Mouse (Mus musculus): ENCODE results near the gene Ccdc80. TPM values are rescaled to one million over a fixed set of nuclear protein-coding genes. Genes with fewer than 3 reads are reported as not detected.
A peak's percentile ranks its signal among the peaks of the same experiment; 100 is the strongest.

Ccdc80 gene
- polyA plus RNA-seq (2015; fragmentation: Nextera tagmentation; extraction: Ambion mirVana) = 10.4 and 11.8 TPM in 2 replicates

DNA sequence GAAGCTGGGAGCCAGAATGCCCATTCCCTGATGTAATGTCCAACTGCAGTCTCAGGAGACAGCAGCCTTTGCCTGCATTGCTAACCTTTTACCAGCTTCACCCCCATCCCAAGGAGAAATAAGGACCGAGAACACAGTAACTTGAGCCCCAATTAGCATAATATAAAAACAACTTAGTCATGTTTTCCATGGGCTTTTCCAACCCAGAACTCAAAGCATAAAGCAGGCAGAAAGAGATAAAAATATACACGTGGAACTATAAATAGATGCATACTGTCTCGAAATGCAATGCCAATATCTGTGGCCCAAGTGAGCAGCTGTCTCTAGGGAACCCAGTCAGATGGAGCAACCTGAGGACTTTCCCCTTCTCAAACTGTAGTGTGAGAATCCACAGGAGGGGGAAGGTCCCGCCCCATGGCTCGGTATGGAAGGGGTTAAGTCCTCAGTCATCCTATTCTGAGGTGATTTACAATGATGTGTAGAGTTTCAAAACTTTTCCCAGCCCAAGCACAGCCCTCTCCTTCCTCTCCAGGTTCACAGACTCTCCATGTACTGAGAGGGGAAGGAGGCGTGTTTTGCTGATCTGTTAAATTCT is at the start of gene Ccdc80:
Gene Ccdc80, plus strand, starts transcription at position 266 of the 595 bp plus-strand sequence.
- no peaks in the 10 kb centered on the region for H3K36me3 ChIP-seq (ENCODE audit: control insufficient read depth, insufficient read depth)
- no peaks in the 10 kb centered on the region for H3K4me1 ChIP-seq (ENCODE audit: control insufficient read depth, low read depth, low read length)
- no peaks in the 10 kb centered on the region for H3K27me3 ChIP-seq (ENCODE audit: control insufficient read depth, insufficient read depth, low read depth, low read length)
- no peak within 1 kb of the TSS; the same call in 1 of the 2 replicates for H3K9ac ChIP-seq (ENCODE audit: low read depth, low read length)
- H3K27ac ChIP-seq (ENCODE audit: low read length) = no peak within 1 kb of the TSS
- ATAC-seq (ENCODE audit: low read depth) = no peak
- H3K4me3 ChIP-seq (ENCODE audit: low read depth, low read length) = peak within 1 kb of the TSS; percentile 29; the same call in 1 of the 2 replicates
- no peak within 1 kb of the TSS for H3K4me2 ChIP-seq (ENCODE audit: low read depth, low read length)
- 11% methylated on average over 6 of the region's 6 CpGs for WGBS (ENCODE audit: insufficient replicate concordance)
- H3K9me3 ChIP-seq (replicated peaks; ENCODE audit: control insufficient read depth, low read length) = no peaks in the 10 kb centered on the region

DNA sequence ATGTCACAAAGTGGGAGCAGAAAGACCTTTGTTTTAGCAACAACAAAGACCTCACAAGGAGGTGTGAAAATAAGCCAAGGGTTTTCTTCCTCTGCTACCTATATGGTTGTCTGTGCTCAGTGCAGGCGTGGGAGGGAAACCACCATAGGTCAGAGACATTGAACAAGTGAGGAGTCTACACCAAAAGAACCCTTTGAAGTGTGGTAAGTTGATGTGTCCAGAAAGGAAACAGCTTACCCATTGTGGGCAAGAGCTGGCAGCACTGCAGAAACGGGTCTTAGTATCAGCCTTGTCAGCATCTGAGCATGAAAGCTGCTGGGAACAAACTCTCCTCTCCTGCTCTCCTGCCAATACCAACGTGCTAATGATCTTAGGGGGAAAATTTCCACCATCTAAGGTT is 48.4 kb upstream of the Ccdc80 start:
- no peaks in the 10 kb centered on the region for H3K4me1 ChIP-seq (ENCODE audit: control insufficient read depth, low read depth, low read length)
- ATAC-seq (ENCODE audit: low read depth) = no peak
- no peaks in the 10 kb centered on the region for H3K27me3 ChIP-seq (ENCODE audit: control insufficient read depth, insufficient read depth, low read depth, low read length)
- no peak overlapping the region for H3K4me3 ChIP-seq (ENCODE audit: low read depth, low read length)
- H3K36me3 ChIP-seq (ENCODE audit: control insufficient read depth, insufficient read depth) = no peaks in the 10 kb centered on the region
- H3K9ac ChIP-seq (ENCODE audit: low read depth, low read length) = no peak overlapping the region
- no peaks in the 10 kb centered on the region for H3K9me3 ChIP-seq (replicated peaks; ENCODE audit: control insufficient read depth, low read length)
- no peak overlapping the region for H3K27ac ChIP-seq (ENCODE audit: low read length)
- H3K4me2 ChIP-seq (ENCODE audit: low read depth, low read length) = no peak overlapping the region
- WGBS (ENCODE audit: insufficient replicate concordance) = 11% methylated on average over 3 of the region's 3 CpGs

DNA sequence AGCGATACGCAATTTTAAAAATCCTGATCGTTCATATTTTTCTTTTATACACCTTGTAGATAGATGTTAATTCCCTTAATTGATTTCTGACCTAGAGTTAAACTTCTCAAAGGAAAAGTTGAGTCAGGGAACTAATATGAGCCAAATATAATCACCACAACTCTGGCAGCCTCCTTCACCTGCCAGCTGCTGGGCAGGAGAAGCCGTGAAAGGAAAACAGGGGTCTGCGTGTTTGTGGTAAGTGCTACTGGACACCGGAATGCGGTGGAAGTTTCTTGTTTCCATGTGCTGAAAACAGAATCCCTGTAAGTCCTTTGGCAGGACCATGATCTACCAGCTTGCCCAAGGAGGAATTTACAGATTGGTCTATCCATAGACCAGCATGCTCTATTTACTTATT is 36.0 kb upstream of the Ccdc80 start:
- H3K4me2 ChIP-seq (ENCODE audit: low read depth, low read length) = no peak overlapping the region

DNA sequence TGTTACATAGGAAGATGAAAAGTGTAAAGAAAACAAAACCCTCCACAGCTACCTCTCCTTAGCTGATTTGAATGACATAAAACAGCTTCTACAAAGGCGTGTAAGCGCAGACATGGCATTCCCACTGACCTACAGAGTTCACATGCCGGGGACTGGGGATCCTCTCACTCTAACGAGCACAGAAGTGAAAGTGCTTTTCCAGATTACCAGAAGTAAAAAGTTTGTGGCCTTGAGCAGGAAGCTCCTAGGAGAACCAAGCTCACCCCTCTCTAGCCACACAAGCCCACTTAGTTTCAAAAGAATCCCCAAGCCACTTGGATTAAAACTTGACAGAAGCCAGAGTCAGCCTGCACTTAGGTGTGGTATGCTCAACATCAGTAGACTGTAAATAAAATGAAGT is 35.3 kb upstream of the Ccdc80 start:
- Histone ChIP-seq H3K27me3 (ENCODE audit: control insufficient read depth, insufficient read depth, low read depth, low read length) (no peaks in the 10 kb centered on the region), H3K9me3 (replicated peaks; ENCODE audit: control insufficient read depth, low read length) (no peaks in the 10 kb centered on the region), H3K27ac (ENCODE audit: low read length) (no peak overlapping the region), H3K4me1 (ENCODE audit: control insufficient read depth, low read depth, low read length) (no peaks in the 10 kb centered on the region), H3K36me3 (ENCODE audit: control insufficient read depth, insufficient read depth) (no peaks in the 10 kb centered on the region), H3K4me3 (ENCODE audit: low read depth, low read length) (no peak overlapping the region), H3K9ac (ENCODE audit: low read depth, low read length) (no peak overlapping the region), H3K4me2 (ENCODE audit: low read depth, low read length) (no peak overlapping the region)
- 60% methylated on average over 4 of the region's 4 CpGs for WGBS (ENCODE audit: insufficient replicate concordance)
- no peak for ATAC-seq (ENCODE audit: low read depth)

More for the DNA sequence above, 36.0 kb upstream of the Ccdc80 start:
- WGBS (ENCODE audit: insufficient replicate concordance) = 80% methylated on average over 7 of the region's 7 CpGs
- H3K9me3 ChIP-seq (replicated peaks; ENCODE audit: control insufficient read depth, low read length) = no peaks in the 10 kb centered on the region
- ATAC-seq (ENCODE audit: low read depth) = no peak
- no peak overlapping the region for H3K27ac ChIP-seq (ENCODE audit: low read length)
- no peak overlapping the region for H3K9ac ChIP-seq (ENCODE audit: low read depth, low read length)
- no peaks in the 10 kb centered on the region for H3K36me3 ChIP-seq (ENCODE audit: control insufficient read depth, insufficient read depth)
- no peaks in the 10 kb centered on the region for H3K4me1 ChIP-seq (ENCODE audit: control insufficient read depth, low read depth, low read length)
- no peak overlapping the region for H3K4me3 ChIP-seq (ENCODE audit: low read depth, low read length)
- no peaks in the 10 kb centered on the region for H3K27me3 ChIP-seq (ENCODE audit: control insufficient read depth, insufficient read depth, low read depth, low read length)

DNA sequence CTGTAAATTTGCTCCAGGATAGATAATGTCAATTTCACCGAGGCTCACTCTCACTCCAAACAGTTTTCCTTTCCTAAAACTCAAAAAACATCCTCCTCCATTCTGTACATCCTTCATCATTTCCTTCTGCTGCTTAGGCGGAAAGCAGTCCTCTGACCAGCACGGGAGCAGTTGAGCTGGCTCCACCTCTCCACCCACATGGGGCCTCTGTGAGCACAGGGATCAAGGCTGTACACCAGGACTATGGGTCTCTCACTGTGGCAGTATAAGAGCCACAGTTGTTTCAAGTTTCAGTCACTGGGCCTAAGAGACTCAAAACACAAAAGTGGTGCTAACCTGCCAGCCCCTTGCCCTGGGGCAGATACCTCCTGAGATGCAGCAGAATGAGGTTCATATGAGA is 32.1 kb upstream of the Ccdc80 start:
- no peak for ATAC-seq (ENCODE audit: low read depth)
- no peaks in the 10 kb centered on the region for H3K9me3 ChIP-seq (replicated peaks; ENCODE audit: control insufficient read depth, low read length)
- H3K4me1 ChIP-seq (ENCODE audit: control insufficient read depth, low read depth, low read length) = no peaks in the 10 kb centered on the region
- no peaks in the 10 kb centered on the region for H3K36me3 ChIP-seq (ENCODE audit: control insufficient read depth, insufficient read depth)
- H3K4me2 ChIP-seq (ENCODE audit: low read depth, low read length) = no peak overlapping the region
- no peak overlapping the region for H3K4me3 ChIP-seq (ENCODE audit: low read depth, low read length)
- no peaks in the 10 kb centered on the region for H3K27me3 ChIP-seq (ENCODE audit: control insufficient read depth, insufficient read depth, low read depth, low read length)
- no peak overlapping the region for H3K27ac ChIP-seq (ENCODE audit: low read length)
- 30% methylated on average over 3 of the region's 3 CpGs for WGBS (ENCODE audit: insufficient replicate concordance)
- H3K9ac ChIP-seq (ENCODE audit: low read depth, low read length) = no peak overlapping the region

DNA sequence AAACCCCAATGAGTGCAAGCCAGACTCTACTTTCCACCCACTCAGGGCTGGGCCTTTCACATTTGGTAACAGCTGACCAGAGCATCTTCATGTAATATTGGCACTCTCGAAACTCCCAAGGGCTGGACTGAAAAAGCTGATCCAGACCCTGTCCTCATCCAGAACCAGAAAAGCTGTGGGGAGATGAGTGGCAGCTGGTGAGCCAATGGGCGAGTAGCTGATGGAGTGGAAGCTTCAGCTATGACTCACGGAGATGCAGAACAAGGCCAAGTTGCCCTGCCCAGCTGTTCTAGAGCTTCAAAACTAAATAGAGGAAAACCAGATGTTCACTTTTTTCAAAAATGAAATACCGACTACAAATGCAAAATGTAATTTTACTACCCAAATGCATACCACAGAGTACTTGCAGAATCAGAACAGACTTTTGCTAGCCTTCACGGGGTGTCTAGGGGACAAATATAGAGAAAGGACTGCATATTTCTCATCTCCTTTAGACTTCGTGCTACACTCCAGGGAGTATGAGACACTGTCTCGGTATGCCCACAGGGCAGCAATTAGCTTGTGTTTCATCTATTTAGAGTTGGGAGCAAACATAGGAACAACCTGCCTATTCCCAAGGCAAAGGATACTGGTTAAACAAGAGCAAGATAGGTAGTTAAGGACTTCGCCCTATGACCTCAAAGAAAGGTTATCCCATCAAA is 22.7 kb upstream of the Ccdc80 start:
- Histone ChIP-seq H3K9me3 (replicated peaks; ENCODE audit: control insufficient read depth, low read length) (no peaks in the 10 kb centered on the region), H3K27ac (ENCODE audit: low read length) (no peak overlapping the region), H3K36me3 (ENCODE audit: control insufficient read depth, insufficient read depth) (no peaks in the 10 kb centered on the region), H3K4me1 (ENCODE audit: control insufficient read depth, low read depth, low read length) (no peaks in the 10 kb centered on the region), H3K27me3 (ENCODE audit: control insufficient read depth, insufficient read depth, low read depth, low read length) (no peaks in the 10 kb centered on the region), H3K4me3 (ENCODE audit: low read depth, low read length) (no peak overlapping the region), H3K9ac (ENCODE audit: low read depth, low read length) (no peak overlapping the region), H3K4me2 (ENCODE audit: low read depth, low read length) (no peak overlapping the region)
- 60% methylated on average over 8 of the region's 8 CpGs for WGBS (ENCODE audit: insufficient replicate concordance)
- ATAC-seq (ENCODE audit: low read depth) = no peak

DNA sequence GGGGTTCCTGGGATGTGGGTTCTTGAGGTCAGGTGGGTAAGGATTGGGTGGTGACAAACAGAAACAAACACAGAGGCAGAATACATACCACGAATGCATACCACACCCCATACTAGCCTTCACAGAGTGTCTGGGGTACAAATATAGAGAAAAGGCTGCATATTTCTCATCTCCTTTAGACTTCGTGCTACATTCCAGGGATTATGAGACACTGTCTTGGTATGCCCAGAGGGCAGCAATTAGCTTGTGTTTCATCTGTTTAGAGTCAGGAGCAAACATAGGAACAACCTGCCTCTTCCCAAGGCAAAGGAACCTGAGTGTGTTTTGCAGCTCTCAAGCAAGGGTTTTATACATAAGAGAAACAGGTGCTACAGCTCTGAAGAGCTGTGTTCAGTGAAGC is 21.8 kb upstream of the Ccdc80 start:
- no peak overlapping the region for H3K27ac ChIP-seq (ENCODE audit: low read length)
- H3K9ac ChIP-seq (ENCODE audit: low read depth, low read length) = no peak overlapping the region
- no peaks in the 10 kb centered on the region for H3K4me1 ChIP-seq (ENCODE audit: control insufficient read depth, low read depth, low read length)
- no peak for ATAC-seq (ENCODE audit: low read depth)
- no peaks in the 10 kb centered on the region for H3K36me3 ChIP-seq (ENCODE audit: control insufficient read depth, insufficient read depth)
- no peaks in the 10 kb centered on the region for H3K9me3 ChIP-seq (replicated peaks; ENCODE audit: control insufficient read depth, low read length)
- 47% methylated on average over 2 of the region's 2 CpGs for WGBS (ENCODE audit: insufficient replicate concordance)
- H3K4me3 ChIP-seq (ENCODE audit: low read depth, low read length) = no peak overlapping the region
- H3K4me2 ChIP-seq (ENCODE audit: low read depth, low read length) = no peak overlapping the region
- no peaks in the 10 kb centered on the region for H3K27me3 ChIP-seq (ENCODE audit: control insufficient read depth, insufficient read depth, low read depth, low read length)

DNA sequence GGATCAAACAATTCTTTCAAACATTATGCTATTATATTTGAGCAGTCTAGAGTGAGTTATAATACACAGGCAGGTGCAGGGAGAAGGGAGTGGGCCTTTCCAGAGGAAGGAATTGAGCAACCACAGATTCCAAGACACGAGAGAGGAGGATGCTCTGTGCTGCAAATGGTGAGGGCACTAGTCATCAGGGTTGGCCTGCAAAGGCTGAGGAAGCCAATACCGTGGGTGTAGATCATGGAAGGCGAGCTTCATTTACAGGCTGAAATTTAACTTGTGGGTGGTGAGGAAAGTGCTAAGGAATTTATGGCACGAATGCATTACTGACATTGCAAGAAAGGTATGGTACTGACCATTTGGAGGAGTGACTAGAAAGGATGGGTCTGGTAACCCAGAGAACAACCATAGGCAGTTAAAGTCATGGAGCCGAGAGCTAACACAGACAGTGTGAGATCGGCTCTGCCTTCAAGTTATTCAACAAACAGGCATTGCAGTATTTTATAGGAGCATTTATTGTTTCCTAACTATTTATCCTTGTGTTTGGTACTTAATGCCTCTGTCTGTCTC is 15.6 kb upstream of the Ccdc80 start:
- no peak overlapping the region for H3K4me3 ChIP-seq (ENCODE audit: low read depth, low read length)
- no peak overlapping the region for H3K27ac ChIP-seq (ENCODE audit: low read length)
- no peak for ATAC-seq (ENCODE audit: low read depth)
- 64% methylated on average over 6 of the region's 6 CpGs for WGBS (ENCODE audit: insufficient replicate concordance)
- no peaks in the 10 kb centered on the region for H3K9me3 ChIP-seq (replicated peaks; ENCODE audit: control insufficient read depth, low read length)
- H3K27me3 ChIP-seq (ENCODE audit: control insufficient read depth, insufficient read depth, low read depth, low read length) = no peaks in the 10 kb centered on the region
- H3K4me1 ChIP-seq (ENCODE audit: control insufficient read depth, low read depth, low read length) = no peaks in the 10 kb centered on the region
- no peak overlapping the region for H3K4me2 ChIP-seq (ENCODE audit: low read depth, low read length)
- H3K36me3 ChIP-seq (ENCODE audit: control insufficient read depth, insufficient read depth) = no peaks in the 10 kb centered on the region
- H3K9ac ChIP-seq (ENCODE audit: low read depth, low read length) = no peak overlapping the region

DNA sequence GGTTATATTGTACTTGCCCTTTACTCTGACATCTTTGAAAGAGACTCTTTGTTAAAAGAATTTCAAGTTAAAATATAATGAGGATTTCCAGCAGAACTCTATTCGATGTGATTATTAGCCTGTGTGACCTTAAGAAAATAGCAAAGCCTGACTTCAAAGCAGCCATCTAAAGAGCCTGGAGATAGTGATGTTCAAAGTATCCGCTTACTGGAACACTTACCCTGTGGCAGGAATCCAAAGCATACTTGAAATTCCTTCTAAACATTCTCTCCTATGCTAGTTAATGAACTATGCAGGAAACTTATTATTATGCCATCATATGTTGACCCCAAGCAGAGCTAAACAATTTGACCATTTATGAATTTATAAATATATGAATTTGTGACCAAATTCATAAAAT is 13.9 kb upstream of the Ccdc80 start:
- Histone ChIP-seq H3K4me1 (ENCODE audit: control insufficient read depth, low read depth, low read length) (no peaks in the 10 kb centered on the region), H3K9me3 (replicated peaks; ENCODE audit: control insufficient read depth, low read length) (no peaks in the 10 kb centered on the region), H3K36me3 (ENCODE audit: control insufficient read depth, insufficient read depth) (no peaks in the 10 kb centered on the region), H3K4me2 (ENCODE audit: low read depth, low read length) (no peak overlapping the region), H3K4me3 (ENCODE audit: low read depth, low read length) (no peak overlapping the region), H3K9ac (ENCODE audit: low read depth, low read length) (no peak overlapping the region), H3K27ac (ENCODE audit: low read length) (no peak overlapping the region), H3K27me3 (ENCODE audit: control insufficient read depth, insufficient read depth, low read depth, low read length) (no peaks in the 10 kb centered on the region)
- WGBS (ENCODE audit: insufficient replicate concordance) = 52% methylated on average over 2 of the region's 2 CpGs
- no peak for ATAC-seq (ENCODE audit: low read depth)
